Mouse (Mus musculus) right cerebral cortex, postnatal 4 days (tissue): ENCODE data around the gene Rapgef1.
A peak's percentile ranks its signal among the peaks of the same experiment; 100 is the strongest.

ENCODE experiments used
- DNase-seq: peaks from one replicate; pipeline ENCODE4 v3.0.0-alpha.2; 2022

Gene Rapgef1

GRCm38 (mm10) chr2:29674545-29674944 lies 55.0 kb downstream of the Rapgef1 start:
- no peak for DNase-seq

- DNase-seq: no peak
Observed at GRCm38 (mm10) chr2:29675846-29676245, 56.3 kb downstream of the Rapgef1 start.

GRCm38 (mm10) chr2:29676513-29676912 lies 57.0 kb downstream of the Rapgef1 start:
- no peak for DNase-seq

GRCm38 (mm10) chr2:29677842-29678241 lies 58.3 kb downstream of the Rapgef1 start:
- no peak for DNase-seq

GRCm38 (mm10) chr2:29678524-29678923 lies 59.0 kb downstream of the Rapgef1 start:
- DNase-seq: no peak

- no peak for DNase-seq
Observed at GRCm38 (mm10) chr2:29679710-29680584, 60.4 kb downstream of the Rapgef1 start.

- DNase-seq: no peak
Observed at GRCm38 (mm10) chr2:29683261-29683999, 63.9 kb downstream of the Rapgef1 start.

GRCm38 (mm10) chr2:29684498-29684897 lies 65.0 kb downstream of the Rapgef1 start:
- DNase-seq: no peak

- no peak for DNase-seq
Observed at GRCm38 (mm10) chr2:29689014-29689413, 69.5 kb downstream of the Rapgef1 start.

- no peak for DNase-seq
Observed at GRCm38 (mm10) chr2:29689495-29689894, 70.0 kb downstream of the Rapgef1 start.

- no peak for DNase-seq
Observed at GRCm38 (mm10) chr2:29691068-29691467, 71.5 kb downstream of the Rapgef1 start.

GRCm38 (mm10) chr2:29691507-29691906 lies 72.0 kb downstream of the Rapgef1 start:
- no peak for DNase-seq

- no peak for DNase-seq
Observed at GRCm38 (mm10) chr2:29692192-29692591, 72.7 kb downstream of the Rapgef1 start.

GRCm38 (mm10) chr2:29696207-29696800 lies 76.8 kb downstream of the Rapgef1 start:
- DNase-seq: no peak

GRCm38 (mm10) chr2:29698421-29699290 lies 79.1 kb downstream of the Rapgef1 start:
- DNase-seq: peak; percentile 39

GRCm38 (mm10) chr2:29700898-29701297 lies 81.4 kb downstream of the Rapgef1 start:
- no peak for DNase-seq

- no peak for DNase-seq
Observed at GRCm38 (mm10) chr2:29701393-29701792, 81.9 kb downstream of the Rapgef1 start.

GRCm38 (mm10) chr2:29702189-29702588 lies 82.7 kb downstream of the Rapgef1 start:
- DNase-seq: no peak

- no peak for DNase-seq
Observed at GRCm38 (mm10) chr2:29703104-29704081, 83.9 kb downstream of the Rapgef1 start.

GRCm38 (mm10) chr2:29705493-29705892 lies 86.0 kb downstream of the Rapgef1 start:
- no peak for DNase-seq
